Mouse (Mus musculus): ENCODE results near the gene Ankrd49. TPM values are rescaled to one million over a fixed set of nuclear protein-coding genes. Genes with fewer than 3 reads are reported as not detected.

The Ankrd49 gene
- polyA plus RNA-seq (2015; fragmentation: Nextera tagmentation; extraction: Ambion mirVana), result 21.1 and 26.4 TPM in 2 replicates

DNA sequence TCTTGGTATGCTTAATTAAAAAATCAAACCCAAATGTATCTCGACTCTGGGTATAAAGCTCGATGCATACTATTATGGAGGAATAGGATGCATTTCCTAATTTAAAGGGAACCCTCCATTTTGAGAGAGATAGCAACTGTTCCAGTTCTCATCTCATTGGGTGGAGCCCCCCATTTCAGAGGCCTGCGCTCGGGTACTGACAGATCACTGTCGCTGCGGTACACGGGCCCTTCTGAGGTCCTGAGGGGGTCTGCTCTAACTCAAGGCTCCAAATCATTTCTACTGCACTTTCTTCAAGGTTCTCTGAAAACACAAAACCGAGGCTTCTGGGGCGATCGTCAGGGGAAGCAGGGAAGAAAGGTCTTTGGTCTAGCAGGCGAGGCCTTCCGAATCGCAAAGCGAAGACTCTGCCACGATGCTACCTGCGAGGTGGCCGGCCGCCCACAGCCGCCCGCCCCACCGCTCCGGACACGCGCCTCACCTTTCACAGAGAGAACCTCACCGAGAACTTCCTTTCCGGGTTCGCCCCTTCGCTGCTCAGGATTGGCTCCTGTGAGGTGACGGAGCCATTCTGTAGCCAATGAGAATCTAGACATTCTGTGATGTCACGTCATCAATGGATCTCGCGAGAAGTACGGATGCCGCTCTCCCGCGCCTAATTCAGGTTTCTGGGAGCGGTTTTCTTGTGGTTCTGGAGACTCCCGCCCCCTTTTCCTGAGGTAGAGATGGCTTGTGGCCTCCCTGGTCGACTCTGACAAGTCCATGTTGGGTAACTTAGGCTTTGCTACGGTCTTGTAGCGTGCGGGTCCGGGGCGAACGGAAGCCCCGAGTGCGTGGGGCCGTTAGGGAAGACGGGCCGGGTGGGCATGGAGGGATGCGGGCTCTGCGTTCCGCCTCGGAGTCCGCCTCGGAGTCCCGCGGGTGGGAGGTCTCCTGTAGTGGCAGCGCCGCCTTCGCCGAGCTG, at the start of gene Ankrd49, which contains the start of gene Mre11a:
TSS of gene Ankrd49 (minus strand) at position 818 of the 964 bp plus-strand sequence.
TSS of gene Mre11a (plus strand) at position 616 of the 964 bp plus-strand sequence.
- Histone ChIP-seq H3K4me2 (ENCODE audit: low read length) (peak within 1 kb of the TSS; percentile 68), H3K4me1 (ENCODE audit: control insufficient read depth, insufficient read depth, low read depth, low read length) (peaks cover 9% of the 10 kb centered on the region), H3K9me3 (ENCODE audit: control insufficient read depth, low read length) (no peaks in the 10 kb centered on the region), H3K27me3 (replicated peaks; ENCODE audit: control insufficient read depth, insufficient read depth, low read length) (no peaks in the 10 kb centered on the region), H3K36me3 (ENCODE audit: control insufficient read depth, insufficient read depth, low read length) (peaks cover 13% of the 10 kb centered on the region), H3K4me3 (ENCODE audit: low read length) (peak within 1 kb of the TSS; percentile 64), H3K27ac (ENCODE audit: low read depth, low read length) (peak within 1 kb of the TSS; percentile 98), H3K9ac (ENCODE audit: low read depth, low read length) (peak within 1 kb of the TSS; percentile 88)
- WGBS, result under 1% methylated on average over 62 of the region's 62 CpGs
- ATAC-seq, result peak; percentile 100

DNA sequence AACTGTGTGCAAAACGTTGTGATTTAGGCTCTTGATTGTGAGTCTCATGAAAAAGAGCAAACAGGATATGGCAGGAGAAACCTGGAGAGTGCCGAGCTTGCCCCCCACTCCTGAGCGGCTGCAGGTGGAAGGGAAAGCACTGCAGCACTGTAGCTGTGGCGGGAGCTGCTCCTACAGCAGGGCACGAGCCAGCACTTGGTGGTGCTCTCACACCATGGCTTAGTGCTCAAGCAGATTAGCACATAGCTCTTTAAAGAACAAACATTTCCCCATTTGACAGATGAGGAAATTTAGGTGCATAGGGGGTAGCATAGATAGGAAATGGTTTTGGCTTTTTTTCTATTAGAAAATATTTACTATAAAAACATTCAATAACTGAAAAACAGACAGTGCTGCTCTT, 47.4 kb upstream of the Ankrd49 start:
- 80% methylated on average over 5 of the region's 5 CpGs for WGBS
- Histone ChIP-seq H3K4me2 (ENCODE audit: low read length) (no peak overlapping the region), H3K9ac (ENCODE audit: low read depth, low read length) (no peak overlapping the region), H3K27me3 (replicated peaks; ENCODE audit: control insufficient read depth, insufficient read depth, low read length) (no peaks in the 10 kb centered on the region), H3K36me3 (ENCODE audit: control insufficient read depth, insufficient read depth, low read length) (peaks cover 6% of the 10 kb centered on the region), H3K9me3 (ENCODE audit: control insufficient read depth, low read length) (no peaks in the 10 kb centered on the region), H3K27ac (ENCODE audit: low read depth, low read length) (no peak overlapping the region), H3K4me1 (ENCODE audit: control insufficient read depth, insufficient read depth, low read depth, low read length) (no peaks in the 10 kb centered on the region), H3K4me3 (ENCODE audit: low read length) (no peak overlapping the region)
- ATAC-seq, result no peak

DNA sequence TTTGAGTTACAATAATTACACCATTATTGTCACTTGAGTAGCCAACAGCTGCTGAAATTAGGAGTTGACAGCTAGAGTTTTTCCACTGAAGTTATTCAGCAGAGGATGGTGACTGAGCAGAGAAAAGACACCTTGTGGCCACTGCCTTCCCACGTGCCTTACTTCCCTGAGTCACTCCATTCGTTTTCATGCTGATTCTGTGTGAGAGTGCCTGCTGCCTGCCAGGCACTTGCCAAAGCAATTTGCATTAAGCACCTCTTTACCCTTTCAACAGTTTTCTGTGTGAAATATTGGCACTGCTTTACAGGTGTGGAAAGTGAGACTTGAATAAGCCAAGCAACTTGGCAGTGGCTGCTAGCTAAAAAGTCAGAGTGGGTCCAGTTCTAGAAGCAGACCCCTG, 43.2 kb upstream of the Ankrd49 start:
- Histone ChIP-seq H3K9ac (ENCODE audit: low read depth, low read length) (no peak overlapping the region), H3K9me3 (ENCODE audit: control insufficient read depth, low read length) (no peaks in the 10 kb centered on the region), H3K4me3 (ENCODE audit: low read length) (no peak overlapping the region), H3K4me1 (ENCODE audit: control insufficient read depth, insufficient read depth, low read depth, low read length) (no peaks in the 10 kb centered on the region), H3K4me2 (ENCODE audit: low read length) (no peak overlapping the region), H3K36me3 (ENCODE audit: control insufficient read depth, insufficient read depth, low read length) (peaks cover 2% of the 10 kb centered on the region; the same call in 1 of the 2 replicates), H3K27me3 (replicated peaks; ENCODE audit: control insufficient read depth, insufficient read depth, low read length) (no peaks in the 10 kb centered on the region), H3K27ac (ENCODE audit: low read depth, low read length) (no peak overlapping the region)
- 69% methylated on average over 2 of the region's 2 CpGs for WGBS
- ATAC-seq, result no peak

DNA sequence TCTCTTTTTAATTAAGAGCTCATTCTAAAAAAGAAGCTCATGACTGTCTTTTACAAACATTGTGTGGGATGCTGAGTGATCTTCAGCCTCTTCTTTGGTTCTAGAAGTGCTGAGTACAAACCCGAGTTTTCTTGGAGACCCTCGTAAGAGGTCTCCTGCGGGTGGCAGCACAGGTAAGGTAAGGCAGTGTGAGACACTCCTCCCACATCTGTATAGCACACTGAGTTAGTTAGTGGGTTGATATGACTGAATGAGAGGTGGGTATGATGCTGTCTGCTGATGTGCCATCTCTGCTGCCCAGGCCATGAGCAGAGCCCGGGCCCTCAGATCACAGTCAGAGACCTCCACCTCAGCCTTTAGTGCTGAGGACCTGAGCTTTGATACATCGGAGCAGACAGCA, 40.2 kb upstream of the Ankrd49 start:
- WGBS, result 92% methylated on average over 5 of the region's 5 CpGs
- Histone ChIP-seq H3K27me3 (replicated peaks; ENCODE audit: control insufficient read depth, insufficient read depth, low read length) (no peaks in the 10 kb centered on the region), H3K4me3 (ENCODE audit: low read length) (no peak overlapping the region), H3K9ac (ENCODE audit: low read depth, low read length) (no peak overlapping the region), H3K36me3 (ENCODE audit: control insufficient read depth, insufficient read depth, low read length) (no peaks in the 10 kb centered on the region), H3K4me1 (ENCODE audit: control insufficient read depth, insufficient read depth, low read depth, low read length) (no peaks in the 10 kb centered on the region), H3K27ac (ENCODE audit: low read depth, low read length) (no peak overlapping the region), H3K9me3 (ENCODE audit: control insufficient read depth, low read length) (no peaks in the 10 kb centered on the region), H3K4me2 (ENCODE audit: low read length) (no peak overlapping the region)
- 0 out of 2 replicates have a peak, but pooled peaks have one; percentile 37 for ATAC-seq

DNA sequence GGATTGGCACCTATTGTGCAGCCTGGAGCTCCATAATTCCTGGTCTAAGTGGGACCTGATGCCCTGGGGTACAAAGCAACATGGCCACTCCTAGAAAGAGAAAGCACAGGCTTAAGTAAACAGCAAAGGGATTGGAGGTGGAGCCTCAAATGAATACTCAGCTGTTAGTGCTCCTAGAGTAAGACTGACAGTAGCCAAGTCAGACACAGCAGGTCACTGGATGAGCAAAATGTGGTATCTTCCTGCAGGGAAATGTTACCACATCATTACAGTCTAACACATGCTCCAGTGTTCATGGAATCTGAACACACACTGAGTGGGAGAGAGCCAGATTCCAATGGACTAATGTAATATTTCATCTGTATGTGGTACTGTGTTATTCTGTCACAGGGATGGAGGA, 36.7 kb upstream of the Ankrd49 start:
- H3K36me3 ChIP-seq (ENCODE audit: control insufficient read depth, insufficient read depth, low read length), result peaks cover 9% of the 10 kb centered on the region; the same call in 1 of the 2 replicates
- no peak overlapping the region for H3K27ac ChIP-seq (ENCODE audit: low read depth, low read length)
- ATAC-seq, result no peak
- H3K4me2 ChIP-seq (ENCODE audit: low read length), result no peak overlapping the region
- H3K27me3 ChIP-seq (replicated peaks; ENCODE audit: control insufficient read depth, insufficient read depth, low read length), result no peaks in the 10 kb centered on the region
- H3K9me3 ChIP-seq (ENCODE audit: control insufficient read depth, low read length), result no peaks in the 10 kb centered on the region
- no peak overlapping the region for H3K4me3 ChIP-seq (ENCODE audit: low read length)
- no peaks in the 10 kb centered on the region for H3K4me1 ChIP-seq (ENCODE audit: control insufficient read depth, insufficient read depth, low read depth, low read length)
- H3K9ac ChIP-seq (ENCODE audit: low read depth, low read length), result no peak overlapping the region

DNA sequence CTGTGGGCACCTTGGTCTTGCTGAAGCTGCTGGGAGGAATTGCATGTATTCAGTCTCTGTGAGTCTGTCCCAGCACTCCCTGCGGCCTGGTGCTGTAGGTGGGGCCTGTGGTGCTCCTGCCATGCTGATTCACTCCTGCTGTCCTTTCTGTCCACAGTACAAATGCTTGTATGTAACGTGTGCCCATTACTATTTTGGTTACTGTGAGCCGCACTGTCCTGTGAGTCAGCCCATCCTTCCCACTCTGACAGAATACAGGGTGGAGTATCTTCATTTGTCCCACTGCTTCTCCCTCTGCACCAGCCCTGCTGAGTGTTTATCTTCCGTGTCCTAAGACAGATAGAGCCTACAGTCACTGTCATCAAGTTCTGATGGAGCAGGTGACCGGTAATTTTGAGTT, 25.5 kb upstream of the Ankrd49 start:
- H3K36me3 ChIP-seq (ENCODE audit: control insufficient read depth, insufficient read depth, low read length), result peaks cover 16% of the 10 kb centered on the region
- H3K4me2 ChIP-seq (ENCODE audit: low read length), result no peak overlapping the region
- H3K27me3 ChIP-seq (replicated peaks; ENCODE audit: control insufficient read depth, insufficient read depth, low read length), result no peaks in the 10 kb centered on the region
- H3K9ac ChIP-seq (ENCODE audit: low read depth, low read length), result no peak overlapping the region
- H3K27ac ChIP-seq (ENCODE audit: low read depth, low read length), result no peak overlapping the region
- WGBS, result 97% methylated on average over 5 of the region's 5 CpGs
- H3K9me3 ChIP-seq (ENCODE audit: control insufficient read depth, low read length), result no peaks in the 10 kb centered on the region
- no peak overlapping the region for H3K4me3 ChIP-seq (ENCODE audit: low read length)
- no peak for ATAC-seq
- no peaks in the 10 kb centered on the region for H3K4me1 ChIP-seq (ENCODE audit: control insufficient read depth, insufficient read depth, low read depth, low read length)

DNA sequence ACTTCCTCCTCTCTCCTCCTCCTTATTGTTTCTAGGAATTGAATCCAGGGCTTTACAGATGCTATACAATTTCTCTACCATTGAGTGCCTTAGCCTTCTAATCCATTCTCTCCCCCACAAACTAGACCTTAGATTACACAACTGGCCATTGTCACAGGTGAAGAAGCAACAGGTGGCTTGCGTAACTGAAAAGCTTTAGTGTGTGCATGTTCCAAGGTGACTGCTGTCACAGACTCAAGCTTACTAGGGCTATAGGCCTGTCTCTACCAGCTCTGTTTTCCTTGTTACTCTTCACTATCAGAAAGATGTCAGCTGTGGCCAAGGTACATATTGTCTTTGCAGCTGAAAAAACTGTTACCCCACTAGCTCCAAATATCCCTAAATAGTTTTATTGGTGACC, 22.1 kb upstream of the Ankrd49 start:
- no peaks in the 10 kb centered on the region for H3K27me3 ChIP-seq (replicated peaks; ENCODE audit: control insufficient read depth, insufficient read depth, low read length)
- H3K9ac ChIP-seq (ENCODE audit: low read depth, low read length), result no peak overlapping the region
- no peak overlapping the region for H3K27ac ChIP-seq (ENCODE audit: low read depth, low read length)
- 97% methylated on average over 1 of the region's 1 CpGs for WGBS
- no peak for ATAC-seq
- peaks cover 11% of the 10 kb centered on the region for H3K36me3 ChIP-seq (ENCODE audit: control insufficient read depth, insufficient read depth, low read length)
- H3K4me2 ChIP-seq (ENCODE audit: low read length), result no peak overlapping the region
- H3K4me1 ChIP-seq (ENCODE audit: control insufficient read depth, insufficient read depth, low read depth, low read length), result no peaks in the 10 kb centered on the region
- no peak overlapping the region for H3K4me3 ChIP-seq (ENCODE audit: low read length)
- no peaks in the 10 kb centered on the region for H3K9me3 ChIP-seq (ENCODE audit: control insufficient read depth, low read length)

DNA sequence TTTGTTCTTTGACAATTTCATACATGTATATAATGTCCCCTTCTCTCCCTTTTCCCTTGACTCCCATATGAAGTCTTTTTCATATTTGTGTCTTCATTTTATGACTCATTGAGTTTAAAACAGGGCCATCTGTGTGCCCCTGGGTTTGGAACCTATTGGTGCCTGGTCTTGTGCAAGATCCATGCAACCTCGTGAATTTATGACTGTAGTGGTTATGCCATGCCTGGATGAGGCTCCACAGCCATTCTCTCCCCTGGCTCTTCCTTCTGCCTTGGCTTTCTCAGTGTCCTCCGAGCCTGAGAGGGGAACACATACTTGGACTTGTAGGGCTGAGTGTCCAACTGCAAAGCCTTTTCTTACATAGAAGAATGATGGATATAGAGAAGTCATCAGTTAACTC, 21.1 kb upstream of the Ankrd49 start:
- Histone ChIP-seq H3K27ac (ENCODE audit: low read depth, low read length) (no peak overlapping the region), H3K27me3 (replicated peaks; ENCODE audit: control insufficient read depth, insufficient read depth, low read length) (no peaks in the 10 kb centered on the region), H3K9ac (ENCODE audit: low read depth, low read length) (no peak overlapping the region), H3K4me1 (ENCODE audit: control insufficient read depth, insufficient read depth, low read depth, low read length) (no peaks in the 10 kb centered on the region), H3K4me3 (ENCODE audit: low read length) (no peak overlapping the region), H3K4me2 (ENCODE audit: low read length) (no peak overlapping the region), H3K9me3 (ENCODE audit: control insufficient read depth, low read length) (no peaks in the 10 kb centered on the region), H3K36me3 (ENCODE audit: control insufficient read depth, insufficient read depth, low read length) (peaks cover 15% of the 10 kb centered on the region)
- ATAC-seq, result no peak
- WGBS, result 93% methylated on average over 2 of the region's 2 CpGs

DNA sequence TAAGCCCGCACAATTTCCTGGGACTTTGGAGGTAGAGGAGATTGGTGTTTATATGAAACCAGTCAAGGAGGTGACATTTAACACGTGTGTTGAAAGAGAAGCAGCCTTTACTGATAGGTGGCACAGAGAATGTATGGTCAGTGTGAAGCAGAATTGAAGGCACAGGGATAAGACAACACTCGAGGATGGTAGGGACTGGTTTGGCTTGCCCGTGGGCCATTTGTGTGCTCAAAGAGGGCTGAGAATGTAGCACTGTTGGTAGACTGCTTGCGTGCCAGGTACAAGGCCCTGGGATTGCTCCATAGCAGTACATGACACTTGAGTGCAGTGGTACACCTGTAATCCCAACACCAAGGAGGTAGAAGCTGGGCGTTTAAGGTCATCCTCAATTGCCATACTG, 2.7 kb upstream of the Ankrd49 start:
- H3K9me3 ChIP-seq (ENCODE audit: control insufficient read depth, low read length), result no peaks in the 10 kb centered on the region
- H3K27me3 ChIP-seq (replicated peaks; ENCODE audit: control insufficient read depth, insufficient read depth, low read length), result no peaks in the 10 kb centered on the region
- 93% methylated on average over 6 of the region's 6 CpGs for WGBS
- no peak overlapping the region for H3K4me3 ChIP-seq (ENCODE audit: low read length)
- H3K9ac ChIP-seq (ENCODE audit: low read depth, low read length), result no peak overlapping the region
- H3K27ac ChIP-seq (ENCODE audit: low read depth, low read length), result no peak overlapping the region
- H3K4me2 ChIP-seq (ENCODE audit: low read length), result no peak overlapping the region
- peaks cover 9% of the 10 kb centered on the region for H3K4me1 ChIP-seq (ENCODE audit: control insufficient read depth, insufficient read depth, low read depth, low read length)
- H3K36me3 ChIP-seq (ENCODE audit: control insufficient read depth, insufficient read depth, low read length), result peaks cover 3% of the 10 kb centered on the region; the same call in 1 of the 2 replicates
- no peak for ATAC-seq

Measured in hindbrain, embryonic 16.5 days (tissue).